Mouse (Mus musculus): ENCODE measurements around the gene Dlgap1.
"Not testable (repeated sequence)": the region's sequence is repeated elsewhere in the genome, so short reads cannot be mapped to it uniquely, and the experiment has no call there.

The Dlgap1 gene

GRCm38 (mm10) chr17:70550793-70551192 lies 581.9 kb downstream of the Dlgap1 start:
- DNase-seq, result no peak

DNA sequence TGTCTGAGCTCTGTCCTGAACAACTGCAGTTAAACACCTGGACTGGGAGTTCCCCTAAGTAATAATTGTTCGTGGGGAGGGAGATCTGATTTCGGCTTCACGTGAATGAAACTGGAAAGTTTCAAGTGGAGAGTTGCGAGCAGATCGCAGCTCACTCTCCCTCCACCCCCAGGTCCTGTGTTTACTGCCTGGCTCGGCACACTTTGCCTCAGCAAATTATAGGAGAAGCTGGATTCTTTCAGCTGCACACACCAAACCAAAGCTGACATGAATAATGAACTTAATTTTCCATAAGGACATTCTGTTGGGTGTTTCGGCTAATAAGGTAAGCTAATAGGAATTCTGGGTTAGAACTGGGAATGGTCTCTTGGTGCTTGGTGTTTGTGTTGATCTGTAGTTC lies 592.7 kb downstream of the Dlgap1 start:
- no peak for DNase-seq

DNA sequence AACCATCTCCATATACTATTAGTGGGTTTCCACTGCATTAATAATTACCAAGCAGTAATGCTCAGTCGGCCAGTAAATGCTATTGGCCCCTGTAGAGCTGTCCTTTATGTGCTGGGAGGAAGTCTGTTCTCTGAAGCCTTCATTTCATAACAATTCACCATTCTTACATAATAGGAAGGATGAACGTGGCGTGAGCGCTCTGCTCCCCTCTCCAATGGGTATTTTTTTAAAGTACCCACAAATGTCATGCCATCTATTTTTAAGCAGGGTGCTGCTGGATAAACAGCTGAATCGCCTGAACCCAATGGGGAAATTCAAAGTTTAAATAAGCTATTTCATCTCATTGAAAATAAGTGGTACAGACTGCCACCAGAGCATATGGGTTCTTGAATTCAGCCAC lies 602.0 kb downstream of the Dlgap1 start:
- DNase-seq, result peak; percentile 52

GRCm38 (mm10) chr17:70583042-70583441 lies 614.2 kb downstream of the Dlgap1 start:
- no peak for DNase-seq

GRCm38 (mm10) chr17:70586735-70587425 lies 618.0 kb downstream of the Dlgap1 start:
- DNase-seq, result no peak

DNA sequence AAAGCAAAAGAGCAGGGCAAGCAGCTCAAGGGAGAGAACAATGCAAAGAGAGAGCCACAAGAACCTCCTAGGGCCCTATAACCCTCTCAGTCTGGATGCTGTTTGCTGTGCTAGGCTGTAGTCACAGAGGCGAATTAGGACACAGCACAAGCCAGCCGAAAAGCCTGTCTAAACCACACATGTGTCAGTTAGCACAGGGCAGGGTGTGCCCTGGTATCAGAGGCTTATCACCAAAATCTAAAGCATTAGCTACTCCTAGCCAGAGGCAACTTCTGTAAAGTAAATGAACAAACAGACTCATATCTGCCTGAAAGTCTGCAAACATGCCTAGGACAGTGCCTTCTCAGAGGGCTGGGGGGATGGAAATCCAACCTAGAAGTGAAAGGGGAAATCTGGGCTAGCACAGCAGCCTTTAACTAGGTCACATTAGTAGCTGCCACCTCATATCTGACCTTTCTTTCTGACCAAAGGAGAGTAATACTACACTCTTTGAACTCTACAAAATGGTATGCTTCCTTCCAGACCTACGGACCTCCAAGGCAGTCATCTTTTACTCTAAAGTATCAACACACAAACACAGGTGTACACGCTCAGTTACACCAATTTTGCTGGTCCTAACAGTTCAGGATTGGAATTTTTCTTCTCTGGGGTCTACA lies 619.2 kb downstream of the Dlgap1 start:
- DNase-seq, result not testable (repeated sequence)

DNA sequence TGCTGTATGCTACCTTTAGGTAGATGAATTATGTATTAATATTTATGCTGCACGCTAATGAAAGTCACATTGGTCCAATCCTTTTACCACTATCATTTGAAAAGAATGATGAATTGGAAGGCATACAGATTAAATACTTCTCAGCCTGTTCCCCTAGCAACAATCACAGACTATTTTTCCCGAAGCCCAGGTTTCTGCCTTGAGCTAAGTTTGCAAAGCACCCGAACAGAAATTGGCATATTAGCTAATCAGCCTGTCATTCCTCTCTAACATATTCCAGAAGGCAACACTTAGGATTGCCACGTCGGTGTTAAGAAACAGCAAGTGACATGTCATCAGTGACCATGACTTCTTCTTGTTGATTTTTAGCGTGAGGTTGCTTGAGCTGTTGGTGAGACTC lies 619.8 kb downstream of the Dlgap1 start:
- DNase-seq, result no peak

- no peak for DNase-seq
Observed at GRCm38 (mm10) chr17:70589140-70589539, 620.3 kb downstream of the Dlgap1 start.

- DNase-seq, result no peak
Observed at GRCm38 (mm10) chr17:70590506-70590905, 621.6 kb downstream of the Dlgap1 start.

DNA sequence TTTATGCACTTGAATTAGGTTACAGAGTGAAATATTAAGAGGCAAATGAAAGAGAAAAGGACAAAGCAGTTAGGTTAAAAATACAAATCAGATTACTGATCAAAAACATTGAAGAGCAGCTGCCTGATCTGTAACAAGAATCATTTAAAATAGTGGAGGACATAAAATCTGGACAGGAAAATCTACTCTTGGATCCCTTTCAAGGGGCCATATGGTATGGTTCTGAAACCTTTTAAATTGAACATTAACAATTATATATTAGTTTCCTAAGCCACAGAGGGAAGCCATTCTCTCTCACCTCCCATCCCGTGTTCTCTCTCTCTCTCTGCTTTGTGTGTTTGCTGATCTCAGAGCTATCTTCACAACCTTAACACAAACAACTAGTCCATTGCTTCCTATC lies 625.4 kb downstream of the Dlgap1 start:
- DNase-seq, result no peak

DNA sequence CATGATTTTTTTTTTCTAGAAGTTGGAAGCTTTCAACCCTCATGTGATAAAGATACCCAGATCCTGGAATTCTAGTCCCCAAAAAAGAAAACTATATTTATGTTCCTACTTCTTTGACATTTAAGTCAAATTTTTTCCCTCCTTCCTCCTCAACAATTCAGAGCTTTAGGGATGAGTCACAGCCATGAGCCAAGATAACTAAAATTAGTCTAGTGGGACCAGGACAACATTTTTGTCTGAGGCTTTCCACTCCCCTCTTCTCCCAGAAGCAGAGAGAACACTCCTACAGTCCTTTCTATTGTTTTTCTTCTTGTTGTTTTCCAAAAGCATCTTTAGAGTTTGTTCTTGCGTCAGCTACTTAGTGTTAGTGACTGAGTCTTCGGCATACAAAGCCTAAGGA lies 627.5 kb downstream of the Dlgap1 start:
- no peak for DNase-seq

- no peak for DNase-seq
Observed at GRCm38 (mm10) chr17:70600462-70600861, 631.6 kb downstream of the Dlgap1 start.

DNA sequence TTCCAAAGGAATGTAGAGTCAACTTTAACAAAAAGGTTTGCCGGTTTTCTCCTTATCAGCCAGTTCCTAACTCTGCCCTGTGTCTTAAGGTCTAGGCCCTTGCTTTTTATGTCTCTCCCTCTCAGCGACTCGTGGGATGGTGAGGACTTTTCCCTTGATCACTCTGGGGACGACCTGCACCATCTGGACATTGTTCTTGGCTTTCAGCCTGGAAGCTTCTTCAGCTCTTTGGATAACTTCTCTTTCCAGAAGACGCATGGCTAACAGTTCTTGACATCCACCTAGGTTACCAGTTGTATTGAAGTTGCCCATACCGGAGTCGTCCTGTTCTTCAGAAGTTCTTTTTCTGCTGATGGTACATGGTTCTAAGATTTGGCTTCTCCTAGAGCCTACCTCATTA lies 633.2 kb downstream of the Dlgap1 start:
- no peak for DNase-seq

DNA sequence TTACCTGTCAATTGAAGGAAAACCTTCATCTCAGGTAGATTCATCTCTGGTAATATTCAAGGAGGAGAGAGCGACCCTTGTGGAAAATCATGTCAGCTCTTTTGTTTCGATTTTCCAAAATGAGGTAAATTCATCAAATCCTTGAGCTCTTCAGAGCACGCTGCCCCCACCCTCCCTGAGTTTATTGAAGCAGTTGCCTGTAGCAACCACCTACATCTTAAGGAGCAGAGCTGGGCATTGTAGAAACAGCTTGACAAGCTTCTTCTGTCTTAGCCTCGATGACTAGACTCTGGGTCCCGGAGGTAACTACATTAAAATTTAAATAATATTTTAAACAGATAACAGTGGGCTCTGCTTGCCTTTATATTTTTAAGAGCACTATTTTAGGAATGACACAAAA lies 636.8 kb downstream of the Dlgap1 start:
- DNase-seq, result no peak

- no peak for DNase-seq
Observed at GRCm38 (mm10) chr17:70612171-70612570, 643.3 kb downstream of the Dlgap1 start.

GRCm38 (mm10) chr17:70613897-70614296 lies 645.0 kb downstream of the Dlgap1 start:
- DNase-seq, result no peak

GRCm38 (mm10) chr17:70614407-70615060 lies 645.7 kb downstream of the Dlgap1 start:
- no peak for DNase-seq

DNA sequence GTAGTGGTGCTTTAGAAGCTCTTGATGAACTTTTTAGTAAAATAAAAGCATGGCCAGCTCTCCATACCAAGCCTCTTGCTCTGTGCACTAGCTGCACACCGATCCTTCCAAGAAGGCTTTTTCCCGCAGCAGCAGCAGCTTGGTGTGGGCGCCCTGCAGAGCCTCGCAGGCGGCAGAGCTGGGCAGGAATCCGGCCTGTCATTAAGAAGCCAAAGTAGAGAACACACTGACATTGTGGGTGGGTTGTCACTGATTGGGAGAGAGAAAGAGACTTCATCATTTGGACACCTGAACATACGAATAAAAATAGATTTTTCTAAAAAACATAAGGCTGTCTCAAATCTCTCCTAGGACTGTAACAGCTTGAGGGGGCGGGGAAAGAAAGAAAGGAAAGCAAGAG lies 653.6 kb downstream of the Dlgap1 start:
- peak; percentile 87 for DNase-seq

DNA sequence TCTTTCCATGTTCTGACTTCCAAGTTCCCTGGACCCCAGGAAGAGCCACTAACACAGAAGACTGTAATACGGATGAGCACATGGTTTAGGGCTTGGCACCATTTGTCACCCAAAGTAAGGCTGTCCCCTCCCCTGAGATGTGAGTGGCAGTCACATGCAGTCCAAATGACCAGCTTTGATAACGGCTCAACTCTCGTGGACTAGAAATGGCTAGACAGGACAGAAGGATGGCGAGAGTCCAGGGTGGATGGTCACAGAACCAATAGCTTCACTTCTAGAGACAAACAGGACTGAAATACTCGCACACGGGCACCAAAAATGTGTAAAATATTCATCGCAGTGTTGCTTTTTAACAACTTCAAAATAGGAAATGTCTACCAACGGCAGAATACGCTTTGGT lies 657.5 kb downstream of the Dlgap1 start:
- no peak for DNase-seq

DNA sequence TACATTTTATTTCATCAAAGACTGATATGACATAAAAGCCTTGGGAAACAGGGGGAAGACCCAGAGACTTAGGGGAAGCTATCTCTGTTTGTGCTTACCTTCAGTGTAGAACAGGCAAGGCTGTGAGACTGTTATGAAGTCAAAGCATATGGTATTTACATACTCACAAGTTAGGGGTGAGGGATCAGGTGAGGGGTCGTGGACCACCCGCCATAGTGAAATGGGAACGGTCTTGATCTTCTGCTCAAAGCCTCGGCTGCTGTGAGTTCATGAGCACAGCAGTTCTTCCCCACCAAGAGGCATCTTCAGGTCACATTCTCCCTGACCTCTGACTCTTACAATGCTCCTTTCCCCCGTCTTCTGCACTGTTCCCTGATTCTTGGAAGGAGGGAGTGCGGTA lies 658.1 kb downstream of the Dlgap1 start:
- no peak for DNase-seq

DNA sequence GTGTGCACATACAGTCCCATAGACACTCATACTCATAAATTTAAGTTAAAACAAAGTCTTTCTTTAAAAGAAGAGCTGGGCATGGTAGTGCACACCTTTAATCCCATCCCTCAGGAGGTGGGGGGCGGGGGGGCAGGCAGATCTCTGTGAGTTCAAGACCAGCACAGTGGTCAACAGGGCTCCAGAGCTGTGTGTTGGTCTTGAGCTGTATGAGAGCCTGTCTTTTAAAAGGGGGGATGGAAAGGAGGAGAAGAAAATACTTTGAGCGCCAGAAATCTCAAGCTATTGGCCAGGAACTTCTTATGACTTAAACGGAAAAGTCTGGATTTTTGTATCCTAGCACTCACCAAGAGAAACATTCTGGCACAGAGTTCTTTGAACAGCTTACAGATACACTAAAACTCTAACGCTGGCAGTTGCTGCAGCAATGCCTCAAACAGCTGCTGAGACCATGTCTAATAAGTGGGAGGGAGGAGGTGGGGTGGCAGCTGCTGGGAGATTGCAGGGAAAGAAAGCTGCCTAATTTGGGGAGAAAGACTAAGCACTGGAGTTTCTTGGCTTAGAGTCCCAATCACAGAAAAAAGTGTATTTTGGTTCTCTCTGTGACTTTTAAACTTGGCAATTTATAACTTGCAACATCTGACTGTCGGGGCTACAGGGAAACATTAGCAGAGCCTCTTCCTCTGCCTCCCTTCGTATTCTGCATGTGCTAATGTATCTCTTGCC lies 660.9 kb downstream of the Dlgap1 start:
- peak; percentile 91 for DNase-seq

GRCm38 (mm10) chr17:70633181-70633944 lies 664.5 kb downstream of the Dlgap1 start:
- DNase-seq, result peak; percentile 93

GRCm38 (mm10) chr17:70643211-70643610 lies 674.3 kb downstream of the Dlgap1 start:
- no peak for DNase-seq

All from layer of hippocampus, adult 9-11 months (tissue).